Mouse (Mus musculus): Measurements from ENCODE around the gene Ten1. TPM values are rescaled to one million over a fixed set of nuclear protein-coding genes. Genes with fewer than 3 reads are reported as not detected.

Gene Ten1
- polyA plus RNA-seq, 1 experiment from 2014 or later, result 64.7 TPM

DNA sequence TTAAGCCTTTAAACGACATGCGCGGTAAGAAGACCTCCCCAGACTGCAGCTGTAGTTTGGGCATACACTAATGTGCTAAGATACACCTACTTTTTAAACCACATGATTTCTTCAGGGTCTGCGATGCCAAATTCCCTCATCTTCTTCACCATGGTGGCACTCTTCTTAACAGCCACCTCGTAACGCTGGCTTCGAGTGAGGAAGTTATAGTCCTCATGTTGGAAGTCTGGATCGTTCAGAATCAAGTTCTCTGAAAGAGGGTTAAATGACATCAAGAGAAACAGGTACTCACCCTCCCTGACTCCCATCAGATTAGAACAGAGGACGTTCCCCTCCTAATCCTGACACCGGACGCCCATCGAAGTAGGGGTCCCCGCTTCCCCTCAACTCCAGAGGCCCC, 523 bp upstream of the Ten1 start:
- Histone ChIP-seq H3K4me3 (replicated peaks) (peak overlapping the region; percentile 76), H3K27ac (no peak overlapping the region), H3K9me3 (no peaks in the 10 kb centered on the region), H3K4me1 (replicated peaks) (peaks cover 7% of the 10 kb centered on the region), H3K4me2 (peak overlapping the region; percentile 81), H3K27me3 (no peaks in the 10 kb centered on the region), H3K9ac (replicated peaks) (peak overlapping the region; percentile 82), H3K36me3 (peaks cover 23% of the 10 kb centered on the region; the same call in 1 of the 2 replicates)
- 24% methylated on average over 13 of the region's 13 CpGs for WGBS
- ATAC-seq (ENCODE audit: insufficient number of reproducible peaks, insufficient read depth, low FRiP score, low TSS enrichment, low read depth), result no peak

GRCm38 (mm10) chr11:116201151-116201550, 2.5 kb downstream of the Ten1 start:
- 85% methylated on average over 2 of the region's 2 CpGs for WGBS
- ATAC-seq (ENCODE audit: insufficient number of reproducible peaks, insufficient read depth, low FRiP score, low TSS enrichment, low read depth), result no peak
- peaks cover 7% of the 10 kb centered on the region for H3K4me1 ChIP-seq (replicated peaks)
- no peak overlapping the region for H3K4me3 ChIP-seq (replicated peaks)
- H3K27ac ChIP-seq, result no peak overlapping the region
- peaks cover 41% of the 10 kb centered on the region for H3K36me3 ChIP-seq
- no peak overlapping the region for H3K9ac ChIP-seq (replicated peaks)
- no peaks in the 10 kb centered on the region for H3K27me3 ChIP-seq
- no peak overlapping the region for H3K4me2 ChIP-seq
- no peaks in the 10 kb centered on the region for H3K9me3 ChIP-seq

DNA sequence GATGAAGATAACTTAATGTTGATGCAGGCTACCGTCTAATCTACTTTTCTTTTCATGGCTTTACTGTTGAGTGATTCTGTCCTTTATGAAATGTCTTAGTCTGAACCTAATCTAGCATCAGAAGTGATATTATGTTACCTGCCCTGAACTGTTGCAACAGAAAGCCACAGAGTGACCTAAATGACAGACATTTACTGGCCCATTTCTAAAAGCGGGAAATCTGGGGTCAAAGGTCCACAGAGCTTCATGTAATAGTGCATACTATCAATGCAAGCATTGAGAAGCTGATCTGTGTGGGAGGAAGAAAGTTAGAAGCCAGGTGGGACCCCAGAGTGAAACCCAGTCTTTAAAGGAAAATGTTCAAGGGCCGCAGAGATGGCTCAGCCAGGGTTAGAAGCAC, 4.5 kb downstream of the Ten1 start:
- H3K27ac ChIP-seq, result no peak overlapping the region
- H3K9me3 ChIP-seq, result no peaks in the 10 kb centered on the region
- H3K27me3 ChIP-seq, result no peaks in the 10 kb centered on the region
- H3K4me3 ChIP-seq (replicated peaks), result no peak overlapping the region
- ATAC-seq (ENCODE audit: insufficient number of reproducible peaks, insufficient read depth, low FRiP score, low TSS enrichment, low read depth), result no peak
- peaks cover 43% of the 10 kb centered on the region for H3K36me3 ChIP-seq
- H3K4me1 ChIP-seq (replicated peaks), result peaks cover 4% of the 10 kb centered on the region
- 91% methylated on average over 3 of the region's 3 CpGs for WGBS
- H3K4me2 ChIP-seq, result no peak overlapping the region
- H3K9ac ChIP-seq (replicated peaks), result no peak overlapping the region

- WGBS, result 68% methylated on average over 4 of the region's 4 CpGs
- Histone ChIP-seq H3K4me1 (replicated peaks) (no peaks in the 10 kb centered on the region), H3K27ac (no peak overlapping the region), H3K9me3 (no peaks in the 10 kb centered on the region), H3K36me3 (peaks cover 43% of the 10 kb centered on the region), H3K4me3 (replicated peaks) (no peak overlapping the region), H3K9ac (replicated peaks) (no peak overlapping the region), H3K4me2 (no peak overlapping the region), H3K27me3 (no peaks in the 10 kb centered on the region)
- no peak for ATAC-seq (ENCODE audit: insufficient number of reproducible peaks, insufficient read depth, low FRiP score, low TSS enrichment, low read depth)
Observed at GRCm38 (mm10) chr11:116206678-116207077, 8.0 kb downstream of the Ten1 start.

GRCm38 (mm10) chr11:116208660-116209059, 10.0 kb downstream of the Ten1 start:
- peaks cover 38% of the 10 kb centered on the region for H3K36me3 ChIP-seq
- WGBS, result 78% methylated on average over 3 of the region's 3 CpGs
- no peaks in the 10 kb centered on the region for H3K27me3 ChIP-seq
- H3K4me3 ChIP-seq (replicated peaks), result no peak overlapping the region
- H3K27ac ChIP-seq, result no peak overlapping the region
- no peak for ATAC-seq (ENCODE audit: insufficient number of reproducible peaks, insufficient read depth, low FRiP score, low TSS enrichment, low read depth)
- H3K4me1 ChIP-seq (replicated peaks), result no peaks in the 10 kb centered on the region
- H3K4me2 ChIP-seq, result no peak overlapping the region
- H3K9me3 ChIP-seq, result no peaks in the 10 kb centered on the region
- H3K9ac ChIP-seq (replicated peaks), result no peak overlapping the region

GRCm38 (mm10) chr11:116209257-116209656, 10.6 kb downstream of the Ten1 start:
- ATAC-seq (ENCODE audit: insufficient number of reproducible peaks, insufficient read depth, low FRiP score, low TSS enrichment, low read depth), result no peak
- 73% methylated on average over 8 of the region's 8 CpGs for WGBS
- Histone ChIP-seq H3K4me2 (no peak overlapping the region), H3K27ac (no peak overlapping the region), H3K9me3 (no peaks in the 10 kb centered on the region), H3K4me3 (replicated peaks) (no peak overlapping the region), H3K9ac (replicated peaks) (no peak overlapping the region), H3K27me3 (no peaks in the 10 kb centered on the region), H3K4me1 (replicated peaks) (no peaks in the 10 kb centered on the region), H3K36me3 (peaks cover 35% of the 10 kb centered on the region)

DNA sequence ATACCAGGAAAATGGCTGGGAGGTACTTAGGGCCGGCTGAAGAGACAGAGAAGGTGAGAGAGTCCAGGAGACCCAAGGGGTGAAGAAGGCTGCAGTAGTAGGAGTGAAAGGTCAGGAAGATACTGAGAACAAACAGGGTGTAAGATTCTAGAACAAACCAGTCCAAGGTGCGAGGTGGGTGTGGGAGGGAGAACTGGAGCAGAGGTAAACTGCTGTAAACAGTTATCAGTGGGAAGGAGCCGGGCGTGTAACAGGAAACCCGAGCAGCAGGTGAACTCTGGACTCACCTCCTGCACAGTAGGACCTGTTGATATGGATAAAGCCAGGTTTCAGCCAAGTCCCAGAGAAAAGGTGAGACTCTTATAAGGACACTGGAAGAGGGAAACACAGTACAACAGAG, 12.0 kb downstream of the Ten1 start:
- no peak overlapping the region for H3K4me2 ChIP-seq
- no peak overlapping the region for H3K27ac ChIP-seq
- WGBS, result 68% methylated on average over 5 of the region's 5 CpGs
- no peak overlapping the region for H3K9ac ChIP-seq (replicated peaks)
- H3K36me3 ChIP-seq, result peaks cover 24% of the 10 kb centered on the region
- ATAC-seq (ENCODE audit: insufficient number of reproducible peaks, insufficient read depth, low FRiP score, low TSS enrichment, low read depth), result no peak
- no peaks in the 10 kb centered on the region for H3K27me3 ChIP-seq
- no peaks in the 10 kb centered on the region for H3K4me1 ChIP-seq (replicated peaks)
- no peaks in the 10 kb centered on the region for H3K9me3 ChIP-seq
- H3K4me3 ChIP-seq (replicated peaks), result no peak overlapping the region

GRCm38 (mm10) chr11:116212847-116213246, 14.2 kb downstream of the Ten1 start:
- WGBS, result 89% methylated on average over 6 of the region's 6 CpGs
- H3K4me1 ChIP-seq (replicated peaks), result no peaks in the 10 kb centered on the region
- no peak overlapping the region for H3K4me2 ChIP-seq
- H3K4me3 ChIP-seq (replicated peaks), result no peak overlapping the region
- H3K9ac ChIP-seq (replicated peaks), result no peak overlapping the region
- H3K27me3 ChIP-seq, result no peaks in the 10 kb centered on the region
- H3K9me3 ChIP-seq, result no peaks in the 10 kb centered on the region
- H3K36me3 ChIP-seq, result peaks cover 4% of the 10 kb centered on the region; the same call in 1 of the 2 replicates
- H3K27ac ChIP-seq, result no peak overlapping the region
- ATAC-seq (ENCODE audit: insufficient number of reproducible peaks, insufficient read depth, low FRiP score, low TSS enrichment, low read depth), result no peak

DNA sequence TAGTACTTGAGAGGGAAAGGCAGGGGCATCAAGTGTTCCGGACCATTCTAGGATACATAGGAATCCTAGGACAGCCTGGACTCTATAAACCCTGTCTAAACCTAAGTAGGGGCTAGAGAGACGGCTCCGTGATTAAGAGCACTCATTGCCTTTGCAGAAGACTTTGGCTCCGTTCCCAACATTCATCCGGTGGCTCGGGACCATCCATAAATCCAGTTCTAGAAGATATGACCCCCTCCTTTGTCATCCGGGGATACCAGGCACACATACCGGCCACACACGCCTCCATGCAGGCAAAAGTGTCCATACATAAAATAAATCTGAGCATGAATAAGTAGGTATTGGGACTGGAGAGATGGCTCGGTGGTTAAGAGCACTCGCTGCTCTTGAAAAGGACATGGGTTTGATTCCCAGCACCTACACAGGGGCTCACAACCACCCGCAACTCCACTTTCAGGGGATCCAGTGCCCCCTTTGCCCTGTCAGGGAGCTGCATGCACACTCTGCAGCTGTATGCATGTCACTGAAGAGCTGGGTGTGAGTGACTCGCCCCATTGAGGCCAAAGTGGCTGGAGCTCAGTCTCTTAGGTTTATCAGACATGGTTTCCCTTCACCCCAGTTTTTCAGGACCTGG, 15.3 kb downstream of the Ten1 start:
- Histone ChIP-seq H3K4me1 (replicated peaks) (peaks cover 7% of the 10 kb centered on the region), H3K4me3 (replicated peaks) (no peak overlapping the region), H3K27ac (no peak overlapping the region), H3K4me2 (no peak overlapping the region), H3K36me3 (peaks cover 4% of the 10 kb centered on the region; the same call in 1 of the 2 replicates), H3K9me3 (no peaks in the 10 kb centered on the region), H3K27me3 (no peaks in the 10 kb centered on the region), H3K9ac (replicated peaks) (no peak overlapping the region)
- WGBS, result 92% methylated on average over 13 of the region's 13 CpGs
- no peak for ATAC-seq (ENCODE audit: insufficient number of reproducible peaks, insufficient read depth, low FRiP score, low TSS enrichment, low read depth)

- Histone ChIP-seq H3K4me1 (replicated peaks) (peaks cover 14% of the 10 kb centered on the region), H3K9me3 (no peaks in the 10 kb centered on the region), H3K36me3 (peaks cover 4% of the 10 kb centered on the region; the same call in 1 of the 2 replicates), H3K27ac (no peak overlapping the region), H3K27me3 (no peaks in the 10 kb centered on the region; the same call in 1 of the 2 replicates), H3K4me3 (replicated peaks) (no peak overlapping the region), H3K4me2 (no peak overlapping the region), H3K9ac (replicated peaks) (no peak overlapping the region)
- 82% methylated on average over 7 of the region's 7 CpGs for WGBS
- ATAC-seq (ENCODE audit: insufficient number of reproducible peaks, insufficient read depth, low FRiP score, low TSS enrichment, low read depth), result no peak
Observed at GRCm38 (mm10) chr11:116215181-116215580, 16.5 kb downstream of the Ten1 start.

DNA sequence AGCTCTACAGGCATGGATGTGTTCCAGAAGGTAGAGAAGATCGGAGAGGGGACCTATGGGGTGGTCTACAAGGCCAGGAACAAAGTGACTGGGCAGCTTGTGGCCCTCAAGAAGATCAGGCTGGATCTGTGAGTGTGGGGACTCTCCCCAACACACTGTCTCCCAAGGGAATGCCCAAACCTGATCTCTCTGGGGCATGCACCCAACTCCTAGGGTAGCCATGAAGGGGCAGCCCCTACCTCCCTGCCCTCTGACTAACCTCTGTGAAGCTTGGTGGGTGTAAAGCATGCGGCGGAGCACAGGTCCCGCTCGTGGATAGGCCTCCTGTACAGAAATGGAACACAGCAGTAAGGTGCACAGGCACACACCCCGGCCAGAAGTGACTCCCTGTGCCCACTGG, 17.3 kb downstream of the Ten1 start:
- 86% methylated on average over 6 of the region's 6 CpGs for WGBS
- Histone ChIP-seq H3K4me3 (replicated peaks) (no peak overlapping the region), H3K9ac (replicated peaks) (no peak overlapping the region), H3K4me1 (replicated peaks) (peaks cover 14% of the 10 kb centered on the region), H3K4me2 (no peak overlapping the region), H3K36me3 (peaks cover 4% of the 10 kb centered on the region; the same call in 1 of the 2 replicates), H3K9me3 (no peaks in the 10 kb centered on the region), H3K27me3 (peaks cover 7% of the 10 kb centered on the region), H3K27ac (no peak overlapping the region)
- ATAC-seq (ENCODE audit: insufficient number of reproducible peaks, insufficient read depth, low FRiP score, low TSS enrichment, low read depth), result no peak

DNA sequence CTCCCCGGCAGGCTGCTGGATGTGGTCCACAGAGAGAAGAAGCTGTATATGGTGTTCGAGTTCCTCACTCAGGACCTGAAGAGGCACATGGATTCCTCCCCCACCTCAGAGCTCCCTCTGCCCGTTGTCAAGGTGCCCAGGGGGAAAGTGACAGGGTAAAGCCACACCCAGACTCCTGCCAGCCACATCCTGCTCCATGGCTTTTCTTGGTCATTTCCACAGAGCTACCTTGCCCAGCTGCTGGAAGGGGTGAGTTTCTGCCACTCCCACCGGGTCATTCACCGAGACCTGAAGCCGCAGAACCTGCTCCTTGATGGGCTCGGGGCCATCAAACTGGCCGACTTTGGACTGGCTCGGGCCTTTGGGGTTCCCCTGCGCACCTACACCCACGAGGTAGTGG, 17.9 kb downstream of the Ten1 start:
- H3K4me2 ChIP-seq, result no peak overlapping the region
- peaks cover 14% of the 10 kb centered on the region for H3K4me1 ChIP-seq (replicated peaks)
- H3K4me3 ChIP-seq (replicated peaks), result no peak overlapping the region
- peaks cover 5% of the 10 kb centered on the region; the same call in 1 of the 2 replicates for H3K9me3 ChIP-seq
- 78% methylated on average over 11 of the region's 11 CpGs for WGBS
- H3K36me3 ChIP-seq, result peaks cover 4% of the 10 kb centered on the region; the same call in 1 of the 2 replicates
- ATAC-seq (ENCODE audit: insufficient number of reproducible peaks, insufficient read depth, low FRiP score, low TSS enrichment, low read depth), result no peak
- no peak overlapping the region for H3K27ac ChIP-seq
- peaks cover 13% of the 10 kb centered on the region for H3K27me3 ChIP-seq
- H3K9ac ChIP-seq (replicated peaks), result no peak overlapping the region

All from limb, embryonic 12.5 days (tissue).